Mouse (Mus musculus): ENCODE measurements at regions not wholly inside any gene's neighbourhood (a gene's known extent, or its start where the extent isn't known, plus 50 kb on each side); places are given as distances from the start of the nearest gene placed in this dataset.

GRCm38 (mm10) chr17:45320074-45320473 is 113.5 kb downstream of the Cdc5l start:
- TF ChIP-seq CTCF (IDR thresholded peaks at IDR 0.05; ENCODE audit: low read depth): no peak
- no peak for TF ChIP-seq EP300 (IDR thresholded peaks at IDR 0.05; ENCODE audit: low read depth)
- Histone ChIP-seq H3K27me3 (ENCODE audit: control insufficient read depth, insufficient read depth, low read length) (0 out of 2 replicates have a peak, but pooled peaks cover 5% of the 10 kb centered on the region), H3K27ac (ENCODE audit: low read depth) (no peak overlapping the region), H3K4me2 (ENCODE audit: low read depth, low read length) (no peak overlapping the region), H3K36me3 (replicated peaks; ENCODE audit: control insufficient read depth, insufficient read depth, low read length) (no peaks in the 10 kb centered on the region), H3K9me3 (replicated peaks; ENCODE audit: control insufficient read depth, low read length) (no peaks in the 10 kb centered on the region), H3K4me1 (ENCODE audit: control insufficient read depth, insufficient read depth) (no peaks in the 10 kb centered on the region), H3K4me3 (ENCODE audit: low read depth, low read length) (no peak overlapping the region), H3K9ac (replicated peaks; ENCODE audit: low read depth, low read length) (no peak overlapping the region)
- ATAC-seq (ENCODE audit: insufficient read depth, low read depth): no peak
- WGBS: 66% methylated on average over 7 of the region's 7 CpGs
- no peak for DNase-seq (ENCODE audit: low spot score)

- Histone ChIP-seq H3K4me2 (ENCODE audit: low read depth, low read length) (no peak overlapping the region), H3K9me3 (replicated peaks; ENCODE audit: control insufficient read depth, low read length) (no peaks in the 10 kb centered on the region; the same call in 1 of the 2 replicates), H3K36me3 (replicated peaks; ENCODE audit: control insufficient read depth, insufficient read depth, low read length) (no peaks in the 10 kb centered on the region), H3K4me1 (ENCODE audit: control insufficient read depth, insufficient read depth) (no peaks in the 10 kb centered on the region), H3K27ac (ENCODE audit: low read depth) (no peak overlapping the region), H3K4me3 (ENCODE audit: low read depth, low read length) (no peak overlapping the region), H3K9ac (replicated peaks; ENCODE audit: low read depth, low read length) (no peak overlapping the region), H3K27me3 (ENCODE audit: control insufficient read depth, insufficient read depth, low read length) (0 out of 2 replicates have a peak, but pooled peaks cover 5% of the 10 kb centered on the region)
- WGBS: 79% methylated on average over 25 of the region's 25 CpGs
- DNase-seq (ENCODE audit: low spot score) (no peak), ATAC-seq (ENCODE audit: insufficient read depth, low read depth) (no peak)
- no peak for TF ChIP-seq EP300 (IDR thresholded peaks at IDR 0.05; ENCODE audit: low read depth)
- TF ChIP-seq CTCF (IDR thresholded peaks at IDR 0.05; ENCODE audit: low read depth): no peak
These were observed 115.1 kb downstream of the Cdc5l start for GRCm38 (mm10) chr17:45318211-45319076.

GRCm38 (mm10) chr17:45312510-45313266 is 120.8 kb downstream of the Cdc5l start:
- WGBS: 55% methylated on average over 5 of the region's 5 CpGs
- Histone ChIP-seq H3K4me2 (ENCODE audit: low read depth, low read length) (no peak overlapping the region), H3K27ac (ENCODE audit: low read depth) (no peak overlapping the region), H3K9me3 (replicated peaks; ENCODE audit: control insufficient read depth, low read length) (peaks cover 4% of the 10 kb centered on the region; the same call in 1 of the 2 replicates), H3K4me1 (ENCODE audit: control insufficient read depth, insufficient read depth) (no peaks in the 10 kb centered on the region), H3K4me3 (ENCODE audit: low read depth, low read length) (no peak overlapping the region), H3K9ac (replicated peaks; ENCODE audit: low read depth, low read length) (no peak overlapping the region), H3K27me3 (ENCODE audit: control insufficient read depth, insufficient read depth, low read length) (no peaks in the 10 kb centered on the region), H3K36me3 (replicated peaks; ENCODE audit: control insufficient read depth, insufficient read depth, low read length) (no peaks in the 10 kb centered on the region)
- TF ChIP-seq CTCF (IDR thresholded peaks at IDR 0.05; ENCODE audit: low read depth) (no peak), EP300 (IDR thresholded peaks at IDR 0.05; ENCODE audit: low read depth) (no peak)
- no peak for ATAC-seq (ENCODE audit: insufficient read depth, low read depth)
- DNase-seq (ENCODE audit: low spot score): no peak

GRCm38 (mm10) chr17:45306506-45306905 is 127.0 kb downstream of the Cdc5l start:
- Histone ChIP-seq H3K4me2 (ENCODE audit: low read depth, low read length) (no peak overlapping the region), H3K9ac (replicated peaks; ENCODE audit: low read depth, low read length) (no peak overlapping the region), H3K9me3 (replicated peaks; ENCODE audit: control insufficient read depth, low read length) (0 out of 2 replicates have a peak, but pooled peaks cover 4% of the 10 kb centered on the region), H3K36me3 (replicated peaks; ENCODE audit: control insufficient read depth, insufficient read depth, low read length) (no peaks in the 10 kb centered on the region), H3K27ac (ENCODE audit: low read depth) (no peak overlapping the region), H3K4me3 (ENCODE audit: low read depth, low read length) (no peak overlapping the region), H3K4me1 (ENCODE audit: control insufficient read depth, insufficient read depth) (no peaks in the 10 kb centered on the region), H3K27me3 (ENCODE audit: control insufficient read depth, insufficient read depth, low read length) (no peaks in the 10 kb centered on the region)
- no peak for TF ChIP-seq EP300 (IDR thresholded peaks at IDR 0.05; ENCODE audit: low read depth)
- no peak for TF ChIP-seq CTCF (IDR thresholded peaks at IDR 0.05; ENCODE audit: low read depth)
- no peak for ATAC-seq (ENCODE audit: insufficient read depth, low read depth)
- WGBS: 67% methylated on average over 7 of the region's 7 CpGs
- no peak for DNase-seq (ENCODE audit: low spot score)

GRCm38 (mm10) chr17:45303183-45303582 is 130.4 kb downstream of the Cdc5l start:
- ATAC-seq (ENCODE audit: insufficient read depth, low read depth) (no peak), DNase-seq (ENCODE audit: low spot score) (no peak)
- 84% methylated on average over 6 of the region's 6 CpGs for WGBS

More at GRCm38 (mm10) chr17:45303183-45303582, 130.4 kb downstream of the Cdc5l start:
- no peak overlapping the region for H3K4me3 ChIP-seq (ENCODE audit: low read depth, low read length)
- TF ChIP-seq CTCF (IDR thresholded peaks at IDR 0.05; ENCODE audit: low read depth) (no peak), EP300 (IDR thresholded peaks at IDR 0.05; ENCODE audit: low read depth) (no peak)
- no peak overlapping the region for H3K27ac ChIP-seq (ENCODE audit: low read depth)
- H3K36me3 ChIP-seq (replicated peaks; ENCODE audit: control insufficient read depth, insufficient read depth, low read length): no peaks in the 10 kb centered on the region
- H3K9ac ChIP-seq (replicated peaks; ENCODE audit: low read depth, low read length): no peak overlapping the region
- no peaks in the 10 kb centered on the region for H3K9me3 ChIP-seq (replicated peaks; ENCODE audit: control insufficient read depth, low read length)
- no peaks in the 10 kb centered on the region for H3K27me3 ChIP-seq (ENCODE audit: control insufficient read depth, insufficient read depth, low read length)
- no peaks in the 10 kb centered on the region; the same call in 1 of the 2 replicates for H3K4me1 ChIP-seq (ENCODE audit: control insufficient read depth, insufficient read depth)
- H3K4me2 ChIP-seq (ENCODE audit: low read depth, low read length): no peak overlapping the region
